Mouse (Mus musculus) macrophage (primary cell): ENCODE measurements around the gene Pi16. TPM values are rescaled to one million over a fixed set of nuclear protein-coding genes. Genes with fewer than 3 reads are reported as not detected.
"Not testable (repeated sequence)": the region's sequence is repeated elsewhere in the genome, so short reads cannot be mapped to it uniquely, and the experiment has no call there.

Source experiments
- H3K27ac ChIP-seq: fragments of 350-480 bp; formaldehyde crosslinking; 2 replicates; pipeline ENCODE4 v1.9.0; 2021
- H3K36me3 ChIP-seq: fragments of 350-480 bp; formaldehyde crosslinking; 2 replicates; pipeline ENCODE4 v1.9.0; 2021; ENCODE audit errors: inconsistent target
- H3K4me3 ChIP-seq: fragments of 350-480 bp; formaldehyde crosslinking; 2 replicates; pipeline ENCODE4 v1.9.0; 2021; ENCODE audit errors: inconsistent target
- H3K79me2 ChIP-seq: fragments of 350-480 bp; formaldehyde crosslinking; 2 replicates; pipeline ENCODE4 v1.9.0; 2021; ENCODE audit errors: inconsistent target
- WGBS: methylation state at CpG from one replicate; pipeline ENCODE4 v1.1.7; 2026; ENCODE audit warnings: inconsistent platforms; ENCODE audit not compliant: missing documents; 5-methylcytosine and 5-hydroxymethylcytosine counted together
- polyA plus RNA-seq: library from polyadenylated mRNA; stranded (reverse); fragments of 250-400 nt; gene quantifications from 3 replicates; pipeline ENCODE4 v1.2.4, GENCODE M21; 2018; ENCODE audit warnings: inconsistent platforms
- total RNA-seq, 78 experiments: library from RNA; depleted of rRNA; stranded (reverse); fragments of 250-400 nt; gene quantifications; 1 replicate in 9 of 78; 2 replicates in 24 of 78; 3 replicates in 43 of 78; 4 replicates in 2 of 78; pipeline ENCODE4 v1.2.4; 2018; ENCODE audit warnings: inconsistent platforms in 56 of 78

Gene Pi16
- not detected for total RNA-seq (2018; cell fraction: chromatin; rRNA removed)
- under 1 TPM in 13 of 26 experiments, not detected in 13; 0.04 to 0.28 (median 0.09) TPM for total RNA-seq (2018; cell fraction: cytosol; rRNA removed)
- under 1 TPM in 4 of 26 experiments, not detected in 22; 0.24 to 0.47 (median 0.38) TPM for total RNA-seq (2018; cell fraction: nucleus; rRNA removed)
- 0.22 TPM in 1 of 3 replicates, not detected in the others for polyA plus RNA-seq

DNA sequence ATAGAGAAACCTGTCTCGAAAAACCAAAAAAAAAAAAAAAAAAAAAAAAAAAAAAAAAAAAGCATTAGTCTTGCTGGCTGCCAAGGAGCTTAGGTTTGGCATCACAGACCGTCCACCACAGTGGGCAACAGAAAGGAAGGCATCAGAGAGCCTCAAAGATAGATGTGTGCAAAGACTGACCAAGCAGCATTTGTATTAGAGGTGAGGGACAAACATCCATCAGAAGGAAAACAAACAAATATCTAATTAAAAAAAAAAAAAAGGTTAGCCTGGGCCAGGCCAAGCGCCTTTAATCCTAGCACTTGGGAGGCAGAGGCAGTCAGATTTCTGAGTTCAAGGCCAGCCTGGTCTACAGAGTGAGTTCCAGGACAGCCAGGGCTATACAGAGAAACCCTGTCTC lies at the start of gene Pi16:
Gene Pi16, plus strand, starts transcription at position 301 of the 400 bp plus-strand sequence.
- H3K36me3 ChIP-seq, H3K4me3 ChIP-seq, H3K79me2 ChIP-seq, H3K27ac ChIP-seq: not testable (repeated sequence)
- WGBS = 100% methylated on average over 1 of the region's 3 CpGs

DNA sequence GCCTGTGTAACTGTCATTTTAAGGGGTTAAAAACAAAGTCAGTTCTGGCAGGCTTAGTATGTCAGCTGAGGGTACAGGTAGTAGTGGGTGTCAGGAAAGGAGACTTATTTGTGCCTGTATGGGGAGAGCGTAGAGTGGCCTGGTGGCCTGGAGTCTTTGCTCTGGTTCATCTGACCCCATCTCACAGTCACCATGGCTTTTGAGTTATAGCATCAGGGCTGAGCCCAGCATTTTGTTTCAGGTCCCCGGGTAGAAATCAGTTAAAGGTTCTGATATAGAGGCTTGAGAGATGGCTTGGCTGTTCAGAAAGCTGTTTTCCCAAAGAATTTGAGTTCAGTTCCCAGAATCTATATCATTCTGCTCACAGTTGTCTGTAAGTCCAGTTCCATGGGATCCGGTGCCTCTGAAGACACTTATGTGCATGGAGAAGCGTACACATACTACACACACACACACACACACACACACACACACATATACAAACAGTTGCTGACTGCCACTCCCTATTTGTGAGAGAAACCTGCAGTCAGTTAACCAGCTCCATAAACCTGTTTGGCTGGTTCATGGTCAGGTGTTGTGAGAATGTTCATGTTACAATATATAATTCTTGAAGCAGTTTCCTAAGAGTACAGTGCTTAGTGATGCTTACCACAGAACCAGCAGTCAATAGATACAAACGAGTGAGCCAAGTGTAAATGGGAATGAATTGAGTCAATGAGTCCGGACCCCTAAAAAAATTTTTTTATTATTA lies 49.4 kb upstream of the Pi16 start:
- Histone ChIP-seq H3K79me2 (peaks cover 47% of the 10 kb centered on the region), H3K36me3 (no peaks in the 10 kb centered on the region), H3K4me3 (peak overlapping the region; percentile 12; the same call in 1 of the 2 replicates), H3K27ac (0 out of 2 replicates have a peak overlapping the region, but pooled peaks have one; percentile 5)
- 63% methylated on average over 6 of the region's 6 CpGs for WGBS

DNA sequence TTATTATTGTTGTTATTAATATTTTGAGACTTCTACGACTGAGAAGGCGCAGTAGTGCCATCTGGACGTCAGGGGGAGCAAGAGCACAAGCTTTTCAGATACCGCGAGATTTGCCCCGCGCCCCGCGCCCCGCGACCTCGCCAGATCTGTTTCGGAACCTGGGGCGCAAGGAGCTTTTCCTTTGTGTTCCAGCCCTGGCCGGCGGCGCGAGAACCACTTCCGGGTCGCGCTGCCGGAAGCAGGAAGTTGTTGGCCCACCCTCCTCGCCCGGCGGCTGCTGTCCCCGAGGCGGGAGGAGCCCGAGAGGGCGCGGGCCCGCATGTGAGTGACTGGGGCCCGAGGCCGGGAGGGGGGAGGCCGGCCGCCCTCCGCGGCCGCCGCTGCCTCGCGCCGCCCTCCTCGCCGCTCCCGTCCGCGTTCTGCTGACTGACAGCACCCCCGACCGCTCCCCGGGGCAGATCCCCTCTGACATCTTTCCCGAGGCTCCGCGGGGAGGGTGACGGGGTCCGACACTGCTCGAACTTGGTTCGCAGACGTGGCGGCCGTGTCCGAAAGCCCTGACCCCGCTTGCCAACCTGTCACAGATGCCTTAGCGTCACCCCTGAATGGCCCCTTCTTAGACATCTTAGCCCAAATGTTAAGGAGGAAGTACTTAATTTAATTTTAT lies 48.7 kb upstream of the Pi16 start, which contains the start of gene BC004004:
Gene BC004004, plus strand, starts transcription at position 107 of the 667 bp plus-strand sequence.
- Histone ChIP-seq H3K27ac (peak within 1 kb of the TSS; percentile 63), H3K4me3 (peak within 1 kb of the TSS; percentile 71), H3K36me3 (no peaks in the 10 kb centered on the region), H3K79me2 (peaks cover 47% of the 10 kb centered on the region)
- WGBS = under 1% methylated on average over 62 of the region's 63 CpGs

DNA sequence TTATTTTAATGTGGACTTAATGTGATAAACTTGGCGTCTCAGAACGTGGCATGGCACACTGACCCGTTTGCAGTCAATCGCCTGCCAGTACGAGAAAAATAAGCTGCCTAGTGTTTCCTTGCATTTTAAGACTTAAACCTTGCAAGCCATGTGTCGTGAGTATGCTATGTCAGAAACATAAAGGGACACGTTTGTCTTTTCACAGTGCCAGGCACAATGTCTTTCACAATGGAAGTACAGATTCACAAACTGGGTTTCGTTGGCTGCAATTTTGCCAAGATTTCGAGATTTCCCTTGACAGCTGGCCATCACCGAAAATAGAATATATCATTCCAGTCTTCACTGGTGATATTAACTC lies 48.2 kb upstream of the Pi16 start:
- Histone ChIP-seq H3K4me3 (peak overlapping the region; percentile 71), H3K36me3 (no peaks in the 10 kb centered on the region), H3K27ac (peak overlapping the region; percentile 63), H3K79me2 (peaks cover 52% of the 10 kb centered on the region)
- 9% methylated on average over 9 of the region's 10 CpGs for WGBS

DNA sequence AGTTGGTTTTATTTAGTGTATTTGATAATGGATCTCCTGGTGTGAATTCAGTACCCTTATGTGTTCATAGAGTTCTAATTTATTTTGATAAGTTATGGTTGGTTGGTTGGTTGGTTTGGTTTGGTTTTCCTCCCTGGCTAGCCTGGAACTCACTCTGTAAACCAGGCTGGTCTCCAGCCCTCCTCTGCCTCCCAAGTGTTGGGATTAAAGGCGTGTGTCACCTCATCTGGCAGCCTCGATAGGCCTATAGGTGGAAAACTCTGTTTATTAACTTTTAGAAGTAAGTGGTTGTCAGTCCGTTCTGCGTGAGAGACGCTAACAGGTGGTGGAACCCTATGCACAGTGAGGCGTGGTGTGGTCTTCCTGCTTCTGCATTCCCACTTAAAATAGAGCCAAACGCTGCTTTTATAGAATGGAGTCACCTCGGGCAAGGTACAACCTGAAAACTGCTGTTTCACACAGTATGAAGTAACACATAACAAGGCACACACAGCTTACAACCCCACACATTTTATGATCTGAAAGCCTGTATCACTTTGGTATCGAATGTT lies 47.3 kb upstream of the Pi16 start:
- H3K4me3 ChIP-seq = no peak overlapping the region
- WGBS = 88% methylated on average over 9 of the region's 9 CpGs
- H3K27ac ChIP-seq = no peak overlapping the region
- peaks cover 61% of the 10 kb centered on the region for H3K79me2 ChIP-seq
- no peaks in the 10 kb centered on the region for H3K36me3 ChIP-seq

DNA sequence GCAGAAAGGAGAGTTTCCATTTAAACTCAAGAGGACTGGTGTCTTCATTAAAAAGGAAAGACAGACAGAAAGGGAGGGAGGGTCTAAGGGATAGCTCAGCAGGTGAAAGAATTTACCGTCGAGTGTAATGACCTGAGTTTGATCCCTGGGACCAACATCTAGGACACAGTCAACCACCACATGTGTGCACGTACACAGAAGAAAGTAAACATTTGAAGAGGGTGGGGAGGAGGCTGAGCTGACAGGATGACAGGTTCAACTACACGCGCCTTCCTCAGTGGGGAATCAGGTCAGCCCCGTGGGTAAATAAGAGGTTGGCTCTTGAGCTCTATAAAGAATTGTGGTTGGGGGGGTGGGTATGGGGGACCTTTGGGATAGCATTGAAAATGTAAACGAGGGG lies 44.3 kb upstream of the Pi16 start:
- no peak overlapping the region for H3K27ac ChIP-seq
- H3K36me3 ChIP-seq = peaks cover 5% of the 10 kb centered on the region; the same call in 1 of the 2 replicates
- over 99% methylated on average over 6 of the region's 7 CpGs for WGBS

DNA sequence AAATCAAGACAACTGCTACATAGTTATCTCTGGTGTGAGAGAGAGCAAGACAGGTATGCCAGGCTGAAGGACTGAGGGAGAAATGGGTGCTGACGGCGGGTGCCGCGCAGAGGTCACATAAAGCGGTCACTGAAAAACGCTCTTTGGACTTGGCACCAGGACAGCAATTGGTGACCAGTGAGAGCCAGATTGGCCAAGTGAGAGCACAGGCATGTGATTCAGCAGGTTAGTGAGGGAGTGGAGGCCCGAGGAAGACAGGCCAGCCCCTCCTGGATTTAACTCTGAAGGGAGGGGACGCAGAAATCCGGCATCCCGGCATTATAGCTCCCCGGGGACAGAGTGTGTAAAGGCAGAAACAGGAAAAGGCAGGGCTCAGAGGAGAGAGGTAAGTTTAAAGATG lies 43.6 kb upstream of the Pi16 start:
- Histone ChIP-seq H3K79me2 (peaks cover 82% of the 10 kb centered on the region), H3K27ac (no peak overlapping the region), H3K36me3 (peaks cover 12% of the 10 kb centered on the region; the same call in 1 of the 2 replicates), H3K4me3 (no peak overlapping the region)
- WGBS = 89% methylated on average over 11 of the region's 11 CpGs

More for the DNA sequence above, 44.3 kb upstream of the Pi16 start:
- Histone ChIP-seq H3K79me2 (peaks cover 82% of the 10 kb centered on the region), H3K4me3 (no peak overlapping the region)

DNA sequence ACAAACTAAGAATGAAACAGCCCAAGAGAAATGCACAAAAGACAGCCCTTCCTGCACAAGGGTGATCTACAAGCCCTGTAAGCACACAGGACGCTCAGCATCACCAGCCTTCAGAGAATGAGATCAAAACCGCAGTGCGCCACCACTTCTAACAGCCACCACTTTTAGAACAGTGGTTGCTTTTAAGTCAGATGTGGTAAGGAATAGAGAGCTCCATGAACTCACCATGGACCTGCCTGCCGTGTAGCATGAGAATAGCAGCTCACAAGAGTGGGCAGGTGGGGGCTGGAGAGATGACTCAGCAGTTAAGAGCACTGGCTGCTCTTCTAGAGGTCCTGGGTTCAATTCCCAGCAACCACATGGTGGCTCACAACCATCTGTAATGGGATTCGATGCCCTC lies 37.1 kb upstream of the Pi16 start:
- no peak overlapping the region for H3K27ac ChIP-seq
- 100% methylated on average over 4 of the region's 5 CpGs for WGBS
- peaks cover 64% of the 10 kb centered on the region for H3K36me3 ChIP-seq
- H3K4me3 ChIP-seq = no peak overlapping the region
- peaks cover 19% of the 10 kb centered on the region; the same call in 1 of the 2 replicates for H3K79me2 ChIP-seq

DNA sequence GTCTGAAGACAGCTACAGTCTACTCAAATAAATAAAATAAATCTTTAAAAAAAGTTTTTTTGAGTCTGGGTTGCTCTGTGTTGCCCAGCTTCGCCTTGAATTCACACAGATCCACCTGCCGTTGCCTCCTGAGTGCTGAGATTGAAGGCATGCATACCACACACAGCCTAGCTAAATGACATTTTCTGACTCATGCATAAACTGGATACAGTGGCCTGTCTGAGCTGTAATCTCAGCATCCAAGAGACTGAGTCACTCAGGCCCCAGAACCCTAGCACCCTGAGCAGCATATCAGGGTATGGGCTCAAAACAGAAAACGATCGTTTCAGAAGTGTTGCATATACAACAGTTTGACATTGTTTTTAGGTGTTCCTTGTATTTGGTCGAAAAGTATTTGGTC lies 35.9 kb upstream of the Pi16 start:
- whole genome bisulfite sequencing = 93% methylated on average over 5 of the region's 5 CpGs

DNA sequence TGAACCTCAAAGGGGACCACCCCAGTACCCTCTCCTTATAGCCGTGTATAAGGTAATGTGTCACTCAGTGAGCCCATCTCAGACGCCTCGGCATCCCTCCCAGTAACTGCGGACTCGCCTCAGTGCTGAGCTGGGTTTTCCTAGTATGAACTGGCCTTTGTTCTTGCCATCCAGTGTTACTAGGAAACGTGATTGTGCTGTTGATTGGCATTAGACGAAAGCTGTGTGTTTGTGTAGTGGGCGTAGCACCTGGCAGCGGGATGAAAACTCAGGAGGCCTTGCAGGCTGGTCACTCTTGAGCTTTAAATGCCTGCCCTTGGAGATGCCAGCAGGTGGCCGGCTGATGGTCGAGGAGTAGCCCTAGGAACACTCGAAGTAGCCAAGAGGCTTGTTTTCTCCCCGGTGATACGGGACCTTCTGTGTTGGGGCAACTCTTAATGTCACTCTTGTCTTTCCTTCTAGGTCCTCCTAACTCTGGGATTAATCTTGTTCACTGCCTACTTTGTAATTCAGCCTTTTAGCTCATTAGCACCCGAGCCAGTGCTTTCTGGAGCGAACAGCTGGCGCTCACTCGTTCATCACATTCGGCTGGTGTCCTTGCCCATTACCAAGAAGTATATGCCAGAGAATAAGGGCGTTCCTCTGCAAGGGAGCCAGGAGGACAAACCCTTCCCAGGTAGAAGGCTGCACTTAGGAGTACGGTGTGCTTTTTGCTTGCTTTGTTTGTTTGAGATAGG lies 35.1 kb upstream of the Pi16 start:
- H3K79me2 ChIP-seq = no peaks in the 10 kb centered on the region; the same call in 1 of the 2 replicates
- H3K36me3 ChIP-seq = peaks cover 73% of the 10 kb centered on the region
- WGBS = 94% methylated on average over 21 of the region's 21 CpGs
- H3K27ac ChIP-seq = no peak overlapping the region
- H3K4me3 ChIP-seq = no peak overlapping the region

More for the DNA sequence above, 35.9 kb upstream of the Pi16 start:
- H3K4me3 ChIP-seq = no peak overlapping the region
- peaks cover 68% of the 10 kb centered on the region for H3K36me3 ChIP-seq
- H3K27ac ChIP-seq = no peak overlapping the region
- peaks cover 8% of the 10 kb centered on the region; the same call in 1 of the 2 replicates for H3K79me2 ChIP-seq

DNA sequence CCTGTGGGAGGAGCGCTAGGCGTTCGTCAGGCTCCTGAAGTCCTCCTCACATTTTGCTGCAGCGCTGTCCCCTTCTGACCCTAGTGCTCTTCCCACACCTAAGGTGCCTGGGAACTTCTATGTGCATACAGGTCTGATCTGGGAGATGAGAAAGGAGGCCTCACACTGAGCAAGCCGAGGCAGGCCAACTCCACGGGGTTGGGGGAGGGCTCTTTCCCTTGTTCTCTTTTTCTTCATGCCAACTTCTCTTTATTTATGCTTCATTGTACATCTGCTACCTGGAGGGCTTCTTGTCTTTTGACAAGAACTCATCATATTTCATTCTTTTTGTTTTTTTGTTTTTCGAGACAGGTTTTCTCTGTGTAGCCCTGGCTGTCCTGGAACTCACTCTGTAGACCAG lies 25.7 kb upstream of the Pi16 start:
- peaks cover 43% of the 10 kb centered on the region; the same call in 1 of the 2 replicates for H3K36me3 ChIP-seq
- H3K4me3 ChIP-seq = no peak overlapping the region
- H3K27ac ChIP-seq = no peak overlapping the region
- WGBS = 74% methylated on average over 7 of the region's 7 CpGs
- no peaks in the 10 kb centered on the region for H3K79me2 ChIP-seq

DNA sequence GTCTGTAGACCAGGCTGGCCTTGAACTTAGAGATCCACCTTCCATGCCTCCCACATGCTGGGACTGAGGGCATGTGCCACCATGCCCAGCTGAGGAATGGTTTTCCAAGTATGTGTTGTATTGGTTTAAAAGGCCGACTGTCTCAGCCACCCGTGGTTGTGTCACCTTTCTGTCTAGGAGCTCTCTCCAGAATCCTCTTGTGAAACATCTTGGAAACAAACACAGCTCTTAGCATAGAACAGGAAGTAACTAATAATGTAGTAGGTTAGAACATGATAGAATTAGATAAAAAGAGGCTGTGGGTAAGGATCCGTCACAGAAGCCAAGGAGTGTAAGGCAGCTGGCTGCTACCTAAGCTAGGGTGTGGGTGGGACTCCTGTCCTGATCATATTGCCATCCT lies 24.5 kb upstream of the Pi16 start:
- Histone ChIP-seq H3K4me3 (no peak overlapping the region), H3K27ac (no peak overlapping the region), H3K79me2 (no peaks in the 10 kb centered on the region), H3K36me3 (peaks cover 43% of the 10 kb centered on the region; the same call in 1 of the 2 replicates)
- WGBS = 69% methylated on average over 3 of the region's 3 CpGs

DNA sequence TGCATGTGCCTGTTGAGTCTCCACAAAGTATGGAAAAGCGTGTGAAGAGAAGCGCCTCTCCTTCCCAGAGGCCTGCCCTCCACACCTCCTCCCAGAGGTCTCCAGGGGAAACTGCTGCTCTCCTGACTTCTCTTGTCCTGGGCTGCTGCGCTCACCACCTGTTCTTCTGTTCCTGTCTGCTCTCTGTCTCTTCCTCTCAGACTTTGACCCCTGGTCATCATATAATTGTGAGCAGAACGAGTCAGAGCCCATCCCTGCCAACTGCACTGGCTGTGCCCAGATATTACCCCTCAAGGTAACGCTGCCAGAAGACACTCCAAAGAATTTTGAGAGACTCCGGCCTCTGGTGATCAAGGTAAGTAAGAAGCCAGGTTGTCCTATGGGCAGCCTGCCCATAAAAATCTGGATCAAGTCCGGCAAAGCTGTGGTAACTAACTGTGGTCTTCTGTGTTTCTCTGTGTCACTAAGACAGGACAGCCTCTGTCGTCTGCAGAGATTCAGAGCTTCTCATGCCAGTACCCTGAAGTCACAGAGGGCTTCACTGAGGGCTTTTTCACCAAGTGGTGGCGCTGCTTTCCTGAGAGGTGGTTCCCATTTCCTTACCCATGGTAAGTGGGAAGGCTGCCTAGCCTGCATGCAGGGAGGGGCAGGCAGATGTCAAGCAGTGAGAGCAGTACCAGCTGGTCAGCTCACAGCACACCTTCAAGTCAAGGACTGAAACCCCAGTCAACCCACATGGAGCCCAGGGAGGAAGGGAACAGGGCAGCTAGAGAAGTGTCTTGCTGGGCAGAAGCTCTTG lies 23.5 kb upstream of the Pi16 start:
- H3K4me3 ChIP-seq = no peak overlapping the region
- WGBS = 90% methylated on average over 9 of the region's 9 CpGs
- H3K79me2 ChIP-seq = no peaks in the 10 kb centered on the region
- no peak overlapping the region for H3K27ac ChIP-seq
- H3K36me3 ChIP-seq = peaks cover 53% of the 10 kb centered on the region; the same call in 1 of the 2 replicates
